Mouse (Mus musculus) thymus, adult 2 months (tissue): Measurements from ENCODE around the gene Rab12. TPM values are rescaled to one million over a fixed set of nuclear protein-coding genes. Genes with fewer than 3 reads are reported as not detected.

Experiments used
- DNase-seq: peaks from one replicate; pipeline ENCODE4 v3.0.0; 2021
- H3K27ac ChIP-seq: fragments of 200-500 bp; 2 replicates; pipeline ENCODE4 v1.5.1; 2012; ENCODE audit warnings: low read length, control low read depth; ENCODE audit not compliant: control insufficient read depth, insufficient read depth
- H3K27me3 ChIP-seq: fragments of 200-500 bp; 2 replicates; pipeline ENCODE4 v1.6.1; 2012; ENCODE audit warnings: mild to moderate bottlenecking, low read length, moderate library complexity, mixed read lengths; ENCODE audit not compliant: control insufficient read depth, insufficient read depth
- H3K36me3 ChIP-seq: fragments of 200-500 bp; 2 replicates; pipeline ENCODE4 v1.6.1; 2012; ENCODE audit warnings: mild to moderate bottlenecking, low read length, moderate library complexity; ENCODE audit not compliant: control insufficient read depth, insufficient read depth
- H3K4me1 ChIP-seq: fragments of 200-500 bp; replicated peaks from 2 replicates; pipeline ENCODE4 v1.6.1; 2012; ENCODE audit warnings: low read length; ENCODE audit not compliant: control insufficient read depth, insufficient read depth
- H3K4me3 ChIP-seq: fragments of 200-500 bp; 2 replicates; pipeline ENCODE4 v1.5.1; 2012; ENCODE audit warnings: mild to moderate bottlenecking, low read length, control low read depth, moderate library complexity; ENCODE audit not compliant: control insufficient read depth, insufficient read depth
- CTCF ChIP-seq: fragments of 200-500 bp; IDR thresholded peaks from 2 replicates; pipeline ENCODE4 v1.5.1; 2012; ENCODE audit warnings: mild to moderate bottlenecking, control low read depth, low read length, moderate library complexity, borderline replicate concordance; ENCODE audit not compliant: control insufficient read depth, poor library complexity, insufficient read depth; ENCODE audit errors: extremely low read depth
- POLR2A ChIP-seq: fragments of 200-500 bp; IDR thresholded peaks from 2 replicates; pipeline ENCODE4 v1.6.1; 2012; ENCODE audit warnings: mild to moderate bottlenecking, low read length, control low read depth, moderate library complexity; ENCODE audit not compliant: control insufficient read depth, poor library complexity, insufficient read depth; ENCODE audit errors: extremely low read depth
- WGBS: fragments of 180-500 bp; shearing (Covaris S2); methylation state at CpG from one replicate; pipeline ENCODE4 v1.1.7; 2018; 5-methylcytosine and 5-hydroxymethylcytosine counted together
- polyA plus RNA-seq: library from polyadenylated mRNA; depleted of rRNA; stranded (reverse); fragments of >200 nt; gene quantifications from 2 replicates; pipeline ENCODE4 v1.2.3, GENCODE M21; 2012

The Rab12 gene
- polyA plus RNA-seq, 1 experiment, result 23.2 TPM

GRCm38 (mm10) chr17:66473205-66473604 lies 46.3 kb downstream of the Rab12 start:
- TF ChIP-seq POLR2A (no peak), CTCF (no peak)
- WGBS, result 84% methylated on average over 1 of the region's 1 CpGs

GRCm38 (mm10) chr17:66471775-66472174 lies 47.8 kb downstream of the Rab12 start:
- Histone ChIP-seq H3K4me1 (no peaks in the 10 kb centered on the region), H3K27me3 (no peaks in the 10 kb centered on the region), H3K4me3 (no peak overlapping the region), H3K36me3 (no peaks in the 10 kb centered on the region), H3K27ac (no peak overlapping the region)
- 67% methylated on average over 5 of the region's 5 CpGs for WGBS
- TF ChIP-seq POLR2A (no peak), CTCF (no peak)
- no peak for DNase-seq

More at GRCm38 (mm10) chr17:66473205-66473604, 46.3 kb downstream of the Rab12 start:
- Histone ChIP-seq H3K36me3 (no peaks in the 10 kb centered on the region), H3K27me3 (no peaks in the 10 kb centered on the region), H3K4me3 (no peak overlapping the region), H3K4me1 (no peaks in the 10 kb centered on the region), H3K27ac (no peak overlapping the region)
- no peak for DNase-seq

- Histone ChIP-seq H3K4me3 (no peak overlapping the region), H3K4me1 (no peaks in the 10 kb centered on the region), H3K36me3 (no peaks in the 10 kb centered on the region), H3K27me3 (no peaks in the 10 kb centered on the region), H3K27ac (no peak overlapping the region)
- no peak for DNase-seq
- WGBS, result 79% methylated on average over 4 of the region's 4 CpGs
- no peak for TF ChIP-seq POLR2A
- no peak for TF ChIP-seq CTCF
Measured at GRCm38 (mm10) chr17:66471252-66471651, 48.3 kb downstream of the Rab12 start.

GRCm38 (mm10) chr17:66470020-66470419 lies 49.5 kb downstream of the Rab12 start:
- Histone ChIP-seq H3K27ac (no peak overlapping the region), H3K4me1 (no peaks in the 10 kb centered on the region), H3K4me3 (no peak overlapping the region), H3K27me3 (no peaks in the 10 kb centered on the region), H3K36me3 (no peaks in the 10 kb centered on the region)
- WGBS, result 67% methylated on average over 8 of the region's 8 CpGs
- DNase-seq, result no peak
- no peak for TF ChIP-seq CTCF
- no peak for TF ChIP-seq POLR2A

GRCm38 (mm10) chr17:66457278-66457677 lies 62.3 kb downstream of the Rab12 start:
- TF ChIP-seq POLR2A (no peak), CTCF (no peak)
- Histone ChIP-seq H3K36me3 (no peaks in the 10 kb centered on the region), H3K27ac (no peak overlapping the region), H3K4me1 (no peaks in the 10 kb centered on the region), H3K27me3 (no peaks in the 10 kb centered on the region), H3K4me3 (no peak overlapping the region)
- no peak for DNase-seq
- WGBS, result 78% methylated on average over 1 of the region's 1 CpGs

- DNase-seq, result peak; percentile 59
- Histone ChIP-seq H3K36me3 (no peaks in the 10 kb centered on the region), H3K4me1 (peaks cover 19% of the 10 kb centered on the region; the same call in 1 of the 2 replicates), H3K4me3 (no peak overlapping the region), H3K27me3 (peaks cover 25% of the 10 kb centered on the region), H3K27ac (no peak overlapping the region)
- 4% methylated on average over 11 of the region's 11 CpGs for WGBS
- TF ChIP-seq CTCF (peak; percentile 74; the same call in 1 of the 2 replicates), POLR2A (no peak)
Measured at GRCm38 (mm10) chr17:66451143-66451542, 68.4 kb downstream of the Rab12 start.

- WGBS, result 8% methylated on average over 18 of the region's 18 CpGs
- no peak for TF ChIP-seq CTCF
- no peak for TF ChIP-seq POLR2A
Measured at GRCm38 (mm10) chr17:66450526-66451070, 68.9 kb downstream of the Rab12 start.

More at GRCm38 (mm10) chr17:66450526-66451070, 68.9 kb downstream of the Rab12 start:
- Histone ChIP-seq H3K27me3 (peaks cover 25% of the 10 kb centered on the region), H3K4me1 (peaks cover 19% of the 10 kb centered on the region; the same call in 1 of the 2 replicates), H3K4me3 (no peak overlapping the region), H3K36me3 (no peaks in the 10 kb centered on the region), H3K27ac (no peak overlapping the region)
- no peak for DNase-seq
